Mouse (Mus musculus): ENCODE measurements around the gene Krtap12-1.

DNA sequence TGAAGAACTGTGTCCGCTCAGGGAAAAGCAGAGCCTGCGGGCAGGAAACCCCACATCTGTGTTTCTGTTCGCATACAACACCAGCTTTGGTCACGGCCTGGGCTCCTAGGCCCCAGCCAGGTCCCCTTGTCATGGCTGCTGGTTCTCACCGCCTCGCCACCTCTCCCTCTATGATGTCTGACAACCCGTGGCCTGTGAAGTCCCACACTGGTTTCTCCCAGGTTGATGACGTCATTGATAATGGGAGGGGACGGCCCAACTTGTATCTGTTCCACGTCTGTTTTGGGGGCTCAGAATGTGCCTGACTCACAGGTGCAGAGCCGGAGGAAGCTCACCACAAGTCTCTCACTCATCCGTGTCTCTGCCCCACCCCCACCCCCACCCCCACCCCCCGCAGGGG is 46.6 kb upstream of the Krtap12-1 start:
- TF ChIP-seq POLR2A (IDR thresholded peaks at IDR 0.05; ENCODE audit: extremely low read depth, insufficient read depth, low read length) (no peak), CTCF (IDR thresholded peaks at IDR 0.05; ENCODE audit: low read depth, low read length) (no peak)
